Mouse (Mus musculus): ENCODE results near the gene Zfp451. TPM values are rescaled to one million over a fixed set of nuclear protein-coding genes. Genes with fewer than 3 reads are reported as not detected.
"Not testable (repeated sequence)": the region's sequence is repeated elsewhere in the genome, so short reads cannot be mapped to it uniquely, and the experiment has no call there.

The Zfp451 gene
- 37.5 and 43.9 TPM in 2 replicates for total RNA-seq (2017)

GRCm38 (mm10) chr1:33813868-33814794 is at the start of gene Zfp451:
Gene Zfp451 (minus strand): TSS chr1:33814595.
- peak; percentile 95 to 96 for ATAC-seq (replicated peaks in 1 of 2; ENCODE audit: insufficient read depth in 1 of 2, low FRiP score in 2 of 2, low TSS enrichment in 1 of 2, low read depth in 1 of 2, poor library complexity in 2 of 2, severe bottlenecking in 2 of 2)

DNA sequence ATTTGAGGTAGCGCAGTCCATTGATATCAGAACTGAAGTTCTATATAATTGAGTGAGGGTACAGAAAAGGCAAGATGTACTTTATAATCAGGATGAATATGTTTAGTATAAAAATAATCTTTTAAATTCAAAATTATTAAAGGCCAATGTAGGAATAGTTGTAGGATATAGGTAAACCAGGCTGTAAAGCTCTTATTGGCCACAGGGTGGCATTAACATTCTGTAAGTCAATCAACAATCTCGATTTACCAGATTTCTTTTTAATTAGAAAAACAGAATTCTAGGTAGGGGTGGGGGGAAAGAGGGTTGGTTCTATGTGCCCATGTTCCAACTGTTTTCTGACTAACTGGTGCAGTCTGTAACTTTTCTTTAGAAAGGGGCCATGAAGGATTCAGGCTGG is 32.4 kb upstream of the Zfp451 start:
- no peak for ATAC-seq (replicated peaks in 1 of 2; ENCODE audit: insufficient read depth in 1 of 2, low FRiP score in 2 of 2, low TSS enrichment in 1 of 2, low read depth in 1 of 2, poor library complexity in 2 of 2, severe bottlenecking in 2 of 2)

GRCm38 (mm10) chr1:33843823-33844222 is 29.4 kb upstream of the Zfp451 start:
- no peak for ATAC-seq (replicated peaks in 1 of 2; ENCODE audit: insufficient read depth in 1 of 2, low FRiP score in 2 of 2, low TSS enrichment in 1 of 2, low read depth in 1 of 2, poor library complexity in 2 of 2, severe bottlenecking in 2 of 2)

- not testable (repeated sequence) for ATAC-seq (replicated peaks in 1 of 2; ENCODE audit: insufficient read depth in 1 of 2, low FRiP score in 2 of 2, low TSS enrichment in 1 of 2, low read depth in 1 of 2, poor library complexity in 2 of 2, severe bottlenecking in 2 of 2)
These were observed 24.6 kb upstream of the Zfp451 start for GRCm38 (mm10) chr1:33838952-33839351.

GRCm38 (mm10) chr1:33830586-33830985 is 16.2 kb upstream of the Zfp451 start:
- no peak for ATAC-seq (replicated peaks in 1 of 2; ENCODE audit: insufficient read depth in 1 of 2, low FRiP score in 2 of 2, low TSS enrichment in 1 of 2, low read depth in 1 of 2, poor library complexity in 2 of 2, severe bottlenecking in 2 of 2)

DNA sequence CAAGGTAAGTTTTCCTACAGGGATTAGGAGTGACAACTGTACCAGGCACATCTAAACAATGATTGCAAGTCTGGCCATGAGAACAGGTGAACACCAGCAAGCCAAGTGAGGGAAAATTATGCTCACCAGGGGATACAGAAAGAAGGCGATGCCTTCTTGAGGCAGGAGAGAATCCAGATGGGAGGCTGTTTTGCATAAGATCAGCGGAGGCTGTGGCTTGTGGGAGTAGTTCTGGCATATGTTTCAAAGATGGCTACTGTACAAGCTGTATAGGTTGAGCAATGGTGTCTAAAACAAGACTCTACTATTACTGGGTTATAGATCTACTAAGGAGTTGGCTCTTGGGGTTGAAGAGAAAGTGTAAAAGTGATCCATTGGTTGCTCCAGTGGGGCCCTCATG is 3.5 kb upstream of the Zfp451 start:
- ATAC-seq (replicated peaks in 1 of 2; ENCODE audit: insufficient read depth in 1 of 2, low FRiP score in 2 of 2, low TSS enrichment in 1 of 2, low read depth in 1 of 2, poor library complexity in 2 of 2, severe bottlenecking in 2 of 2): no peak

- peak in 1 of 2 experiments; percentile 8; a peak in 1 of 4 replicates for ATAC-seq (replicated peaks in 1 of 2; ENCODE audit: insufficient read depth in 1 of 2, low FRiP score in 2 of 2, low TSS enrichment in 1 of 2, low read depth in 1 of 2, poor library complexity in 2 of 2, severe bottlenecking in 2 of 2)
These were observed 914 bp downstream of the Zfp451 start for GRCm38 (mm10) chr1:33813495-33813867.

- no peak for ATAC-seq (replicated peaks in 1 of 2; ENCODE audit: insufficient read depth in 1 of 2, low FRiP score in 2 of 2, low TSS enrichment in 1 of 2, low read depth in 1 of 2, poor library complexity in 2 of 2, severe bottlenecking in 2 of 2)
These were observed 11.1 kb downstream of the Zfp451 start for GRCm38 (mm10) chr1:33803323-33803722.

DNA sequence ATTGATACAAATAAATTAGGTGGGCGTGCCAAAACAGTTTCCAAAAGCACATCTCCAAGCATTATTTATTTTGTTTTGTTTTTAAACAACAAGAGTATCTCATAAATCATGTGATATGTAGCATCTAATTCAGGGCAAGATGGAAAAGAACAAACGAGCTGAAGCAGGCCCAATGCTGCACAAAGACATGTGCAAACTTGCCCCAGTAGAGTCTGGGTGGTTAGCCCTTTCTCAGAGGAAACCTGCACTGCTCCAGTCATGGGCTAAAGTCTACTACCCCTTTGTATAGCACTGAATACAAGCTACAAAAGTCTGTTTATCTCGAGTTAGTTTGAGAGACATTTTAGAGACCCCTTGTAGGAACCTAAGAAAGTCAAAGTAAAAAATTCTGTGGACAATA is 14.8 kb downstream of the Zfp451 start:
- no peak for ATAC-seq (replicated peaks in 1 of 2; ENCODE audit: insufficient read depth in 1 of 2, low FRiP score in 2 of 2, low TSS enrichment in 1 of 2, low read depth in 1 of 2, poor library complexity in 2 of 2, severe bottlenecking in 2 of 2)

GRCm38 (mm10) chr1:33788493-33788892 is 25.9 kb downstream of the Zfp451 start:
- 0 out of 4 replicates have a peak, but pooled peaks of 1 of the 2 experiments have one; percentile 7 for ATAC-seq (replicated peaks in 1 of 2; ENCODE audit: insufficient read depth in 1 of 2, low FRiP score in 2 of 2, low TSS enrichment in 1 of 2, low read depth in 1 of 2, poor library complexity in 2 of 2, severe bottlenecking in 2 of 2)

GRCm38 (mm10) chr1:33788072-33788471 is 26.3 kb downstream of the Zfp451 start:
- ATAC-seq (replicated peaks in 1 of 2; ENCODE audit: insufficient read depth in 1 of 2, low FRiP score in 2 of 2, low TSS enrichment in 1 of 2, low read depth in 1 of 2, poor library complexity in 2 of 2, severe bottlenecking in 2 of 2): peak; percentile 58 to 62; a peak in 2 of 4 replicates

DNA sequence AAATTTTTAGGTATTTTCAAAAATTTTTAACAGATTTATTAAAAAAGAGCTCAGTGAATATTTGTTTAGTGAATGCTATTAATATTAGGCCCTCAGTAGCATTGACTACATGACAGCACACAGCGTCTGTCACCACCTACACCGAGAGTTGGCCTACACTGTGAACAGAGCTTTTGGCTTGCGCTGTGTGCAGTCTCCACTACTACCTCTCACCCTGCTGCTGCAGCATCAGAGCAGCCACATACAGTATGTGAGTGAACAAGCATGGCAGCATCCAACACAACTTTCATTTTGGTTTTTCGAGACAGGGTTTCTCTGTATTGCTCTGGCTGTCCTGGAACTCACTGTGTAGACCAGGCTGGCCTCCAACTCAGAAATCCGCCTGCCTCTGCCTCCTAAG is 29.8 kb downstream of the Zfp451 start:
- no peak for ATAC-seq (replicated peaks in 1 of 2; ENCODE audit: insufficient read depth in 1 of 2, low FRiP score in 2 of 2, low TSS enrichment in 1 of 2, low read depth in 1 of 2, poor library complexity in 2 of 2, severe bottlenecking in 2 of 2)

- ATAC-seq (replicated peaks in 1 of 2; ENCODE audit: insufficient read depth in 1 of 2, low FRiP score in 2 of 2, low TSS enrichment in 1 of 2, low read depth in 1 of 2, poor library complexity in 2 of 2, severe bottlenecking in 2 of 2): no peak
These were observed 38.2 kb downstream of the Zfp451 start for GRCm38 (mm10) chr1:33776175-33776611.

GRCm38 (mm10) chr1:33772106-33772505 is 42.3 kb downstream of the Zfp451 start:
- ATAC-seq (replicated peaks in 1 of 2; ENCODE audit: insufficient read depth in 1 of 2, low FRiP score in 2 of 2, low TSS enrichment in 1 of 2, low read depth in 1 of 2, poor library complexity in 2 of 2, severe bottlenecking in 2 of 2): no peak

DNA sequence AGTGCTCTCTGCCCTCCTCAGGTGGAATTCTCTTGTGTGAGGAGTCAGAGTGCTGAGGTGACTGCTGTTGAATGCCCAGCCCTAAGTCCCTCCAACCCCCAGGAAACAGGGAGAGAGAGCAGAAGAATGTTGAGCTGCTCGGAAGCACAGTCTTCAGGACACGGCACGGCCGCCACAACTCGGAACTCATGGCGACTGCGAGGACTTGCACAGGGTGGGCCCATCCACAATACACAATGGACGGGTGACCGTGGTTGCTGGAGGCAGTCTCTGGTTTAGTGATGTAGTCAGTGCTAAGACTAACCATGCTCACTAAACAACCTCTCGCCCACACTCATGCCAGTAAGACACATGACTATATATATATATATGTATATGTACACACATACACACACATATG is 42.8 kb downstream of the Zfp451 start:
- ATAC-seq (replicated peaks in 1 of 2; ENCODE audit: insufficient read depth in 1 of 2, low FRiP score in 2 of 2, low TSS enrichment in 1 of 2, low read depth in 1 of 2, poor library complexity in 2 of 2, severe bottlenecking in 2 of 2): no peak

- peak; percentile 56 to 63 for ATAC-seq (replicated peaks in 1 of 2; ENCODE audit: insufficient read depth in 1 of 2, low FRiP score in 2 of 2, low TSS enrichment in 1 of 2, low read depth in 1 of 2, poor library complexity in 2 of 2, severe bottlenecking in 2 of 2)
These were observed 45.6 kb downstream of the Zfp451 start for GRCm38 (mm10) chr1:33768827-33769226.

GRCm38 (mm10) chr1:33768091-33768787 is 46.2 kb downstream of the Zfp451 start:
- no peak for ATAC-seq (replicated peaks in 1 of 2; ENCODE audit: insufficient read depth in 1 of 2, low FRiP score in 2 of 2, low TSS enrichment in 1 of 2, low read depth in 1 of 2, poor library complexity in 2 of 2, severe bottlenecking in 2 of 2)
